Mouse (Mus musculus): Measurements from ENCODE around the gene Acot12.

Acot12 gene

GRCm38 (mm10) chr13:91827876-91828275 lies 86.6 kb downstream of the Acot12 start:
- no peak for DNase-seq

Measured in cerebellum, postnatal 10 days (tissue).